ENCODE assay signal across 9 mouse cellular contexts in the genomic region with DNA sequence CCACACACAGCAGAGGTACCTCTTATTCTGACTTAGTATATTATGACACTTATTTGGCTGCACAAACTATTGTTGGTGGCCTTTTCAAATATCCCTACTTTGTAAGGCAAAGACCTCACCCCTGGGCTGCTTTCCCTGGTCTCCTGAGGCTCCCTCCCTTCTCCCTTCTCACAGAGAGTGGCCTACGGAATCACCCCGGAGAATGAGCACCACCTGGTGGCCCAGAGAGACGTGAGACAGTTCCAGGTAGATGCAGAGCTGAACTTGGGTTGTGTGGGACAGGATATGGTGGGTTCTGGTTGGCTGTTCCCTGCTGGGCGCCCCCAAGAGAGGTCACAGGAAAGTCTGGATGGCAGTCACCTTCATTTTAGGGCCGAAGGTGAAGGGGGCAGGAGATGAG. TPM values are rescaled to one million over a fixed set of nuclear protein-coding genes. Genes with fewer than 3 reads are reported as not detected.
DNase-seq lines count a peak whose midpoint lies in the region; ATAC-seq and TF ChIP-seq lines count a peak whose summit lies in the region.
"Had no signal": no experiment of that assay in that cellular context is flagged by ENCODE, and none has a peak within 500 bp of the region (broad histone marks: within the 10 kb centered on the region; RNA-seq: fewer than 3 reads in every experiment).

No protein-coding gene starts in this region.

- TF ChIP-seq EP300 in heart, postnatal 0 days (IDR thresholded peaks at IDR 0.05; ENCODE audit: low read depth) = no peak

- ATAC-seq in heart, postnatal 0 days (ENCODE audit: insufficient read depth, low read depth) = peak; percentile 33; the same call in 1 of the 2 replicates
- ATAC-seq in heart, embryonic 11.5 days (replicated peaks; ENCODE audit: insufficient number of reproducible peaks, low FRiP score, low TSS enrichment) = no peak
- ATAC-seq in limb, embryonic 11.5 days (ENCODE audit: insufficient number of reproducible peaks, low FRiP score, low TSS enrichment, low read depth) = no peak
- ATAC-seq in forebrain, embryonic 12.5 days (ENCODE audit: low FRiP score) = no peak

- H3K4me2 ChIP-seq in heart, postnatal 0 days (ENCODE audit: low read depth, low read length) = no peak overlapping the region
- no peak overlapping the region for H3K4me2 ChIP-seq in heart, embryonic 11.5 days
- no peak overlapping the region for H3K4me2 ChIP-seq in limb, embryonic 11.5 days (ENCODE audit: low read depth, severe bottlenecking)
- no peak overlapping the region for H3K4me2 ChIP-seq in forebrain, embryonic 12.5 days

- peak; percentile 88 for TF ChIP-seq CTCF in heart, postnatal 0 days (IDR thresholded peaks at IDR 0.05; ENCODE audit: low read depth)

- peak; percentile 47 for DNase-seq in heart, postnatal 0 days (ENCODE audit: low spot score)
- peak; percentile 8 for DNase-seq in 416B (ENCODE audit: low read depth)
- peak; percentile 66 for DNase-seq in adrenal gland, postnatal 10 days
- peak; percentile 36 to 68 for DNase-seq in heart, postnatal 14 days
- peak; percentile 59 for DNase-seq in limb, embryonic 11.5 days (ENCODE audit: low spot score)
- peak; percentile 46 for DNase-seq in right cerebral cortex, postnatal 4 days

- no peaks in the 10 kb centered on the region for H3K4me1 ChIP-seq in heart, postnatal 0 days (ENCODE audit: control insufficient read depth, insufficient read depth)
- H3K4me1 ChIP-seq in heart, embryonic 11.5 days (ENCODE audit: control insufficient read depth, insufficient read depth, low read length) = peaks cover 3% of the 10 kb centered on the region; the same call in 1 of the 2 replicates
- H3K4me1 ChIP-seq in limb, embryonic 11.5 days (ENCODE audit: control insufficient read depth, insufficient read depth, low read length) = no peaks in the 10 kb centered on the region
- no peaks in the 10 kb centered on the region for H3K4me1 ChIP-seq in forebrain, embryonic 12.5 days

- WGBS in heart, postnatal 0 days = 23% methylated on average over 5 of the region's 5 CpGs
- 15% methylated on average over 5 of the region's 5 CpGs for WGBS in heart, embryonic 11.5 days (ENCODE audit: insufficient replicate concordance)
- WGBS in limb, embryonic 11.5 days = 24% methylated on average over 5 of the region's 5 CpGs
- WGBS in forebrain, embryonic 12.5 days = 38% methylated on average over 5 of the region's 5 CpGs

- H3K36me3 ChIP-seq in heart, postnatal 0 days (replicated peaks; ENCODE audit: control insufficient read depth, insufficient read depth, low read length) = no peaks in the 10 kb centered on the region
- no peaks in the 10 kb centered on the region for H3K36me3 ChIP-seq in heart, embryonic 11.5 days (ENCODE audit: control insufficient read depth, insufficient read depth, low read length)
- no peaks in the 10 kb centered on the region for H3K36me3 ChIP-seq in limb, embryonic 11.5 days (ENCODE audit: control insufficient read depth, insufficient read depth, low read length)
- no peaks in the 10 kb centered on the region for H3K36me3 ChIP-seq in forebrain, embryonic 12.5 days (replicated peaks)

- no peak overlapping the region for H3K9ac ChIP-seq in heart, postnatal 0 days (replicated peaks; ENCODE audit: low read depth, low read length)
- H3K9ac ChIP-seq in heart, embryonic 11.5 days (ENCODE audit: low read depth, low read length) = no peak overlapping the region
- no peak overlapping the region for H3K9ac ChIP-seq in limb, embryonic 11.5 days (ENCODE audit: low read length)
- H3K9ac ChIP-seq in forebrain, embryonic 12.5 days = no peak overlapping the region

- H3K27ac ChIP-seq in heart, postnatal 0 days (ENCODE audit: low read depth) = no peak overlapping the region
- no peak overlapping the region for H3K27ac ChIP-seq in heart, embryonic 11.5 days (ENCODE audit: low read depth, low read length)
- H3K27ac ChIP-seq in limb, embryonic 11.5 days (replicated peaks; ENCODE audit: low read depth, low read length) = no peak overlapping the region
- H3K27ac ChIP-seq in forebrain, embryonic 12.5 days = no peak overlapping the region

- intact Hi-C loops in heart, postnatal 14 days (cut with DNase I) = no loop called here

- H3K27me3 ChIP-seq in heart, postnatal 0 days (ENCODE audit: control insufficient read depth, insufficient read depth, low read length) = 0 out of 2 replicates have a peak, but pooled peaks cover 7% of the 10 kb centered on the region
- no peaks in the 10 kb centered on the region for H3K27me3 ChIP-seq in heart, embryonic 11.5 days (ENCODE audit: control insufficient read depth, insufficient read depth, low read length)
- H3K27me3 ChIP-seq in limb, embryonic 11.5 days (ENCODE audit: control insufficient read depth, insufficient read depth, low read length) = no peaks in the 10 kb centered on the region
- H3K27me3 ChIP-seq in forebrain, embryonic 12.5 days = no peaks in the 10 kb centered on the region

- H3K9me3 ChIP-seq in heart, postnatal 0 days (replicated peaks; ENCODE audit: control insufficient read depth, low read length) = no peaks in the 10 kb centered on the region
- no peaks in the 10 kb centered on the region for H3K9me3 ChIP-seq in heart, embryonic 11.5 days (replicated peaks; ENCODE audit: control insufficient read depth, low read length)
- no peaks in the 10 kb centered on the region for H3K9me3 ChIP-seq in limb, embryonic 11.5 days (ENCODE audit: control insufficient read depth, low read length)
- no peaks in the 10 kb centered on the region for H3K9me3 ChIP-seq in forebrain, embryonic 12.5 days

- no peak overlapping the region for H3K4me3 ChIP-seq in heart, postnatal 0 days (ENCODE audit: low read depth, low read length)
- H3K4me3 ChIP-seq in heart, embryonic 11.5 days (ENCODE audit: low read depth, low read length) = no peak overlapping the region
- no peak overlapping the region for H3K4me3 ChIP-seq in limb, embryonic 11.5 days (ENCODE audit: low read depth, low read length)
- no peak overlapping the region for H3K4me3 ChIP-seq in forebrain, embryonic 12.5 days (replicated peaks)

RNA-seq across cellular contexts. Expression of gene Slc6a2, which starts 37.0 kb away (rescaled TPM):
- 0.27 TPM in 1 of 2 replicates, not detected in the other for total RNA-seq in heart, postnatal 0 days (2014; rRNA removed; ENCODE audit: low replicate concordance)
- not detected in 2 replicates for polyA plus RNA-seq in heart, postnatal 0 days (2015; fragmentation: Nextera tagmentation; extraction: Ambion mirVana)
- polyA plus RNA-seq in heart, embryonic 11.5 days (2014; fragmentation: Nextera tagmentation; extraction: Ambion mirVana) = not detected in 2 replicates
- total RNA-seq in adrenal gland, postnatal 10 days (2021) = 10 to 100 TPM; 24.6 to 60.2 TPM
- under 1 TPM; 0.07 to 0.19 TPM for total RNA-seq in heart, postnatal 14 days (2021)
- polyA plus RNA-seq in limb, embryonic 11.5 days (2014; fragmentation: Nextera tagmentation; extraction: Ambion mirVana) = 0.03 and 0.13 TPM in 2 replicates
- polyA plus RNA-seq in forebrain, embryonic 12.5 days (2016; fragmentation: Nextera tagmentation; extraction: Ambion mirVana) = 0.03 TPM in 1 of 2 replicates, not detected in the other
- total RNA-seq: neutrophil, adult 5-6 weeks had no signal

RNA-seq across cellular contexts. Expression of gene Ces1a, which starts 51.2 kb away (rescaled TPM):
- not detected in 2 replicates for total RNA-seq in heart, postnatal 0 days (2014; rRNA removed; ENCODE audit: low replicate concordance)
- polyA plus RNA-seq in heart, postnatal 0 days (2015; fragmentation: Nextera tagmentation; extraction: Ambion mirVana) = not detected in 2 replicates
- polyA plus RNA-seq in heart, embryonic 11.5 days (2014; fragmentation: Nextera tagmentation; extraction: Ambion mirVana) = not detected in 2 replicates
- not detected for total RNA-seq in adrenal gland, postnatal 10 days (2021)
- not detected for total RNA-seq in heart, postnatal 14 days (2021)
- polyA plus RNA-seq in limb, embryonic 11.5 days (2014; fragmentation: Nextera tagmentation; extraction: Ambion mirVana) = not detected in 2 replicates
- polyA plus RNA-seq in forebrain, embryonic 12.5 days (2016; fragmentation: Nextera tagmentation; extraction: Ambion mirVana) = not detected in 2 replicates
- total RNA-seq: neutrophil, adult 5-6 weeks had no signal

Comparison
In these comparisons a context has a peak if more than half of its experiments do, and no peak if none do; other contexts are left out.
1. DNase-seq: peak in every context shown above with its lines; median percentile 66 in adrenal gland, postnatal 10 days; 59 in limb, embryonic 11.5 days; 52 in heart, postnatal 14 days; 47 in heart, postnatal 0 days; 46 in right cerebral cortex, postnatal 4 days; 8 in 416B.